Mouse (Mus musculus) kidney, embryonic 14.5 days (tissue): Measurements from ENCODE around the gene Adamts5. TPM values are rescaled to one million over a fixed set of nuclear protein-coding genes. Genes with fewer than 3 reads are reported as not detected.

Experiments used
- ATAC-seq: fragments of 200-750 bp; cut with Nextera tagmentation; 2 replicates; pipeline ENCODE4 v1.8.0; 2017; ENCODE audit warnings: moderate number of reproducible peaks, mild to moderate bottlenecking, moderate TSS enrichment, moderate library complexity; ENCODE audit not compliant: low FRiP score, low TSS enrichment
- H3K27ac ChIP-seq: fragments of 300-500 bp; sonication (generic); 2 replicates; pipeline ENCODE4 v1.5.1; 2014; ENCODE audit warnings: low read depth, mild to moderate bottlenecking, low read length, moderate library complexity, mixed read lengths
- H3K27me3 ChIP-seq: fragments of 300-500 bp; sonication (generic); 2 replicates; pipeline ENCODE4 v1.6.1; 2014; ENCODE audit warnings: mild to moderate bottlenecking, low read length; ENCODE audit not compliant: control insufficient read depth, insufficient read depth
- H3K36me3 ChIP-seq: fragments of 300-500 bp; sonication (generic); 2 replicates; pipeline ENCODE4 v1.6.1; 2014; ENCODE audit warnings: low read length, mixed read lengths; ENCODE audit not compliant: control insufficient read depth, insufficient read depth
- H3K4me1 ChIP-seq: fragments of 300-500 bp; sonication (generic); 2 replicates; pipeline ENCODE4 v1.6.1; 2014; ENCODE audit warnings: low read length, mixed read lengths; ENCODE audit not compliant: control insufficient read depth, insufficient read depth
- H3K4me2 ChIP-seq: fragments of 300-500 bp; sonication (generic); replicated peaks from 2 replicates; pipeline ENCODE4 v1.6.1; 2014; ENCODE audit warnings: low read depth, mild to moderate bottlenecking, low read length
- H3K4me3 ChIP-seq: fragments of 300-500 bp; sonication (generic); 2 replicates; pipeline ENCODE4 v1.5.1; 2014; ENCODE audit warnings: mild to moderate bottlenecking, low read length
- H3K9ac ChIP-seq: fragments of 300-500 bp; sonication (generic); 2 replicates; pipeline ENCODE4 v1.6.1; 2014; ENCODE audit warnings: low read depth, mild to moderate bottlenecking, low read length, moderate library complexity
- H3K9me3 ChIP-seq: fragments of 300-500 bp; sonication (generic); 2 replicates; pipeline ENCODE4 v1.6.1; 2016; ENCODE audit warnings: low read length; ENCODE audit not compliant: control insufficient read depth
- WGBS: fragments of 180-500 bp; shearing (Covaris S2); extraction: QIAGEN DNeasy Blood & Tissue Kit; methylation state at CpG from one replicate; pipeline ENCODE4 v1.1.7; 2014; 5-methylcytosine and 5-hydroxymethylcytosine counted together
- polyA plus RNA-seq: library from polyadenylated mRNA; unstranded; fragments of >200 nt; fragmentation: Nextera tagmentation; extraction: Ambion mirVana; gene quantifications from 2 replicates; pipeline ENCODE4 v1.2.1, GENCODE M21; 2014

Adamts5 gene
- polyA plus RNA-seq, 1 experiment from 2014 or later: 3.4 TPM

- H3K4me3 ChIP-seq: no peak overlapping the region
- no peaks in the 10 kb centered on the region for H3K27me3 ChIP-seq
- H3K9ac ChIP-seq: no peak overlapping the region
- H3K4me2 ChIP-seq: no peak overlapping the region
- no peak for ATAC-seq
- H3K4me1 ChIP-seq: no peaks in the 10 kb centered on the region
- H3K27ac ChIP-seq: no peak overlapping the region
- no peaks in the 10 kb centered on the region for H3K9me3 ChIP-seq
- no peaks in the 10 kb centered on the region; the same call in 1 of the 2 replicates for H3K36me3 ChIP-seq
Observed at GRCm38 (mm10) chr16:85871248-85871647, 30.4 kb downstream of the Adamts5 start.

- Histone ChIP-seq H3K4me3 (no peak overlapping the region), H3K9me3 (no peaks in the 10 kb centered on the region), H3K9ac (no peak overlapping the region), H3K4me1 (no peaks in the 10 kb centered on the region), H3K4me2 (no peak overlapping the region), H3K36me3 (peaks cover 5% of the 10 kb centered on the region; the same call in 1 of the 2 replicates), H3K27me3 (no peaks in the 10 kb centered on the region), H3K27ac (no peak overlapping the region)
- ATAC-seq: no peak
- 89% methylated on average over 4 of the region's 4 CpGs for WGBS
Observed at GRCm38 (mm10) chr16:85864691-85865389, 36.8 kb downstream of the Adamts5 start.

GRCm38 (mm10) chr16:85854505-85854904, 47.1 kb downstream of the Adamts5 start:
- no peaks in the 10 kb centered on the region for H3K36me3 ChIP-seq
- no peak overlapping the region for H3K9ac ChIP-seq
- ATAC-seq: no peak
- no peak overlapping the region for H3K27ac ChIP-seq
- no peak overlapping the region for H3K4me3 ChIP-seq
- no peaks in the 10 kb centered on the region for H3K4me1 ChIP-seq
- H3K4me2 ChIP-seq: no peak overlapping the region
- H3K9me3 ChIP-seq: no peaks in the 10 kb centered on the region
- H3K27me3 ChIP-seq: no peaks in the 10 kb centered on the region
- WGBS: 82% methylated on average over 5 of the region's 5 CpGs

- H3K9me3 ChIP-seq: no peaks in the 10 kb centered on the region
- WGBS: 74% methylated on average over 3 of the region's 3 CpGs
- no peak for ATAC-seq
- H3K36me3 ChIP-seq: no peaks in the 10 kb centered on the region
- H3K4me3 ChIP-seq: no peak overlapping the region
- no peaks in the 10 kb centered on the region for H3K4me1 ChIP-seq
- H3K4me2 ChIP-seq: no peak overlapping the region
- H3K9ac ChIP-seq: no peak overlapping the region
- H3K27ac ChIP-seq: no peak overlapping the region
- H3K27me3 ChIP-seq: no peaks in the 10 kb centered on the region
Observed at GRCm38 (mm10) chr16:85827066-85827465, 74.6 kb downstream of the Adamts5 start.

GRCm38 (mm10) chr16:85822330-85822916, 79.2 kb downstream of the Adamts5 start:
- WGBS: 51% methylated on average over 5 of the region's 5 CpGs
- Histone ChIP-seq H3K36me3 (no peaks in the 10 kb centered on the region), H3K9ac (no peak overlapping the region), H3K27me3 (no peaks in the 10 kb centered on the region), H3K4me2 (no peak overlapping the region), H3K4me3 (no peak overlapping the region), H3K27ac (no peak overlapping the region), H3K4me1 (no peaks in the 10 kb centered on the region), H3K9me3 (no peaks in the 10 kb centered on the region)
- no peak for ATAC-seq

- Histone ChIP-seq H3K4me1 (no peaks in the 10 kb centered on the region), H3K27me3 (no peaks in the 10 kb centered on the region), H3K27ac (no peak overlapping the region), H3K4me2 (no peak overlapping the region), H3K36me3 (no peaks in the 10 kb centered on the region), H3K9me3 (no peaks in the 10 kb centered on the region), H3K9ac (no peak overlapping the region), H3K4me3 (no peak overlapping the region)
- peak; percentile 52; the same call in 1 of the 2 replicates for ATAC-seq
- 51% methylated on average over 5 of the region's 5 CpGs for WGBS
Observed at GRCm38 (mm10) chr16:85819808-85820458, 81.7 kb downstream of the Adamts5 start.

GRCm38 (mm10) chr16:85814116-85814515, 87.5 kb downstream of the Adamts5 start:
- H3K9me3 ChIP-seq: no peaks in the 10 kb centered on the region
- H3K4me2 ChIP-seq: no peak overlapping the region
- no peaks in the 10 kb centered on the region for H3K27me3 ChIP-seq
- no peak overlapping the region for H3K27ac ChIP-seq
- ATAC-seq: no peak
- H3K4me3 ChIP-seq: no peak overlapping the region
- no peaks in the 10 kb centered on the region for H3K4me1 ChIP-seq
- H3K9ac ChIP-seq: no peak overlapping the region
- WGBS: 85% methylated on average over 2 of the region's 2 CpGs
- H3K36me3 ChIP-seq: no peaks in the 10 kb centered on the region

GRCm38 (mm10) chr16:85807626-85808025, 94.0 kb downstream of the Adamts5 start:
- H3K9me3 ChIP-seq: no peaks in the 10 kb centered on the region
- H3K27me3 ChIP-seq: no peaks in the 10 kb centered on the region
- no peak for ATAC-seq
- no peaks in the 10 kb centered on the region for H3K36me3 ChIP-seq
- H3K27ac ChIP-seq: no peak overlapping the region; the same call in 1 of the 2 replicates
- H3K4me2 ChIP-seq: no peak overlapping the region
- WGBS: 11% methylated on average over 2 of the region's 2 CpGs
- no peak overlapping the region for H3K9ac ChIP-seq
- 0 out of 2 replicates have a peak, but pooled peaks cover 2% of the 10 kb centered on the region for H3K4me1 ChIP-seq
- no peak overlapping the region for H3K4me3 ChIP-seq

- H3K27me3 ChIP-seq: no peaks in the 10 kb centered on the region
- H3K4me3 ChIP-seq: no peak overlapping the region
- no peak overlapping the region for H3K9ac ChIP-seq
- no peaks in the 10 kb centered on the region for H3K9me3 ChIP-seq
- no peak overlapping the region for H3K27ac ChIP-seq
- H3K4me2 ChIP-seq: no peak overlapping the region
- no peak for ATAC-seq
- 21% methylated on average over 3 of the region's 3 CpGs for WGBS
- H3K4me1 ChIP-seq: 0 out of 2 replicates have a peak, but pooled peaks cover 2% of the 10 kb centered on the region
- no peaks in the 10 kb centered on the region for H3K36me3 ChIP-seq
Observed at GRCm38 (mm10) chr16:85807072-85807471, 94.6 kb downstream of the Adamts5 start.
